Mouse (Mus musculus): ENCODE measurements around the gene Msx2.

The Msx2 gene

GRCm38 (mm10) chr13:53465191-53465820 is 7.6 kb downstream of the Msx2 start:
- no peak for DNase-seq (ENCODE audit: low spot score)

GRCm38 (mm10) chr13:53464441-53465001 is 8.4 kb downstream of the Msx2 start:
- no peak for DNase-seq (ENCODE audit: low spot score)

- no peak for DNase-seq (ENCODE audit: low spot score)
These were observed 8.9 kb downstream of the Msx2 start for GRCm38 (mm10) chr13:53463946-53464345.

- DNase-seq (ENCODE audit: low spot score), result no peak
These were observed 9.8 kb downstream of the Msx2 start for GRCm38 (mm10) chr13:53463037-53463436.

GRCm38 (mm10) chr13:53462649-53462970 is 10.3 kb downstream of the Msx2 start:
- DNase-seq (ENCODE audit: low spot score), result no peak

- DNase-seq (ENCODE audit: low spot score), result no peak
These were observed 10.8 kb downstream of the Msx2 start for GRCm38 (mm10) chr13:53461855-53462648.

- DNase-seq (ENCODE audit: low spot score), result peak; percentile 56
These were observed 11.5 kb downstream of the Msx2 start for GRCm38 (mm10) chr13:53461346-53461745.

GRCm38 (mm10) chr13:53458766-53459165 is 14.1 kb downstream of the Msx2 start:
- no peak for DNase-seq (ENCODE audit: low spot score)

GRCm38 (mm10) chr13:53454794-53455672 is 17.8 kb downstream of the Msx2 start:
- no peak for DNase-seq (ENCODE audit: low spot score)

GRCm38 (mm10) chr13:53453927-53454326 is 18.9 kb downstream of the Msx2 start:
- DNase-seq (ENCODE audit: low spot score), result no peak

GRCm38 (mm10) chr13:53447609-53448008 is 25.3 kb downstream of the Msx2 start:
- no peak for DNase-seq (ENCODE audit: low spot score)

GRCm38 (mm10) chr13:53443602-53444001 is 29.3 kb downstream of the Msx2 start:
- no peak for DNase-seq (ENCODE audit: low spot score)

GRCm38 (mm10) chr13:53442168-53442980 is 30.5 kb downstream of the Msx2 start:
- no peak for DNase-seq (ENCODE audit: low spot score)

GRCm38 (mm10) chr13:53441307-53442028 is 31.4 kb downstream of the Msx2 start:
- DNase-seq (ENCODE audit: low spot score), result no peak

- DNase-seq (ENCODE audit: low spot score), result no peak
These were observed 32.9 kb downstream of the Msx2 start for GRCm38 (mm10) chr13:53439957-53440356.

- peak; percentile 85 for DNase-seq (ENCODE audit: low spot score)
These were observed 46.4 kb downstream of the Msx2 start for GRCm38 (mm10) chr13:53426507-53426906.

GRCm38 (mm10) chr13:53421189-53421588 is 51.7 kb downstream of the Msx2 start:
- DNase-seq (ENCODE audit: low spot score), result no peak

GRCm38 (mm10) chr13:53420741-53421140 is 52.1 kb downstream of the Msx2 start:
- no peak for DNase-seq (ENCODE audit: low spot score)

GRCm38 (mm10) chr13:53419681-53420080 is 53.2 kb downstream of the Msx2 start:
- DNase-seq (ENCODE audit: low spot score), result no peak

- DNase-seq (ENCODE audit: low spot score), result no peak
These were observed 55.2 kb downstream of the Msx2 start for GRCm38 (mm10) chr13:53417701-53418100.

Measured in testis, postnatal 14 days (tissue).